Mouse (Mus musculus) embryonic fibroblast, embryonic 13.5 days (primary cell): ENCODE data around the gene Bcat1. TPM values are rescaled to one million over a fixed set of nuclear protein-coding genes. Genes with fewer than 3 reads are reported as not detected.

Experiments
- H3K27ac ChIP-seq: 2 replicates; pipeline ENCODE4 v1.5.1; 2012; ENCODE audit warnings: low read length, control low read depth, inconsistent platforms; ENCODE audit not compliant: insufficient read depth
- H3K4me1 ChIP-seq: 2 replicates; pipeline ENCODE4 v1.6.1; 2011; ENCODE audit warnings: low read length; ENCODE audit not compliant: control insufficient read depth, insufficient read depth
- H3K4me3 ChIP-seq: 2 replicates; pipeline ENCODE4 v1.5.1; 2011; ENCODE audit warnings: mild to moderate bottlenecking, control low read depth, low read length; ENCODE audit not compliant: insufficient read depth
- CTCF ChIP-seq: IDR thresholded peaks from 2 replicates; pipeline ENCODE4 v1.5.1; 2011; ENCODE audit warnings: mild to moderate bottlenecking, control low read depth, low read length, moderate library complexity, borderline replicate concordance; ENCODE audit not compliant: insufficient read depth
- POLR2A ChIP-seq: IDR thresholded peaks from 2 replicates; pipeline ENCODE4 v1.6.1; 2011; ENCODE audit warnings: low read depth, mild to moderate bottlenecking, control low read depth, low read length, moderate library complexity
- polyA plus RNA-seq: library from polyadenylated mRNA; stranded (reverse); fragments of >200 nt; gene quantifications from 2 replicates; pipeline ENCODE4 v1.2.4, GENCODE M21; 2011; ENCODE audit warnings: low read depth; ENCODE audit not compliant: missing spikeins, insufficient read length

Gene Bcat1
- polyA plus RNA-seq, 1 experiment: 166 TPM

DNA sequence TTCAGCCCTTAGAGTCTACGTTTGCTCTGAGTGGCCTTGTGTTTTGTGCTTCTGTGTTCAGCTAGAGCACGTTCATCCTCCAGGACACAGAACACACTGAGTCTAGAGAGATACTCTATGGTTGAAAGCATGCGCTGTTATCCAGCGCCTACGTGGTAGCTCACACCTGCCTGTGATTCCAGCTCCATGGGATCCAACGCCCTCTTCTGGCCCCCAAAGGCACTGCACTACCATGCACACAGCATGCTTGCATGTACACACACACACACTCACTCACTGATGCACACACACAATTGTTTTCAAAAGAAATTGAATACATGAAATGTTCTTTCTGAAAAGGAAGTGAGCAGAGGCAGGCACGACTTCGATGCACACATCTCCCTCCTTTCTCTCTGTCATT lies 112.8 kb downstream of the Bcat1 start:
- H3K27ac ChIP-seq: no peak overlapping the region
- H3K4me1 ChIP-seq: no peaks in the 10 kb centered on the region
- TF ChIP-seq CTCF (no peak), POLR2A (no peak)
- no peak overlapping the region for H3K4me3 ChIP-seq

- H3K27ac ChIP-seq: no peak overlapping the region
- H3K4me1 ChIP-seq: no peaks in the 10 kb centered on the region
- TF ChIP-seq POLR2A (no peak), CTCF (no peak)
- H3K4me3 ChIP-seq: no peak overlapping the region
Observed at GRCm38 (mm10) chr6:144962013-144962354, 114.0 kb downstream of the Bcat1 start.

- Histone ChIP-seq H3K27ac (no peak overlapping the region), H3K4me1 (no peaks in the 10 kb centered on the region), H3K4me3 (no peak overlapping the region)
- no peak for TF ChIP-seq POLR2A
- TF ChIP-seq CTCF: no peak
Observed at GRCm38 (mm10) chr6:144961253-144962012, 114.6 kb downstream of the Bcat1 start.

- Histone ChIP-seq H3K27ac (no peak overlapping the region), H3K4me3 (no peak overlapping the region), H3K4me1 (no peaks in the 10 kb centered on the region)
- TF ChIP-seq POLR2A (no peak), CTCF (no peak)
Observed at GRCm38 (mm10) chr6:144955887-144956547, 120.0 kb downstream of the Bcat1 start.

DNA sequence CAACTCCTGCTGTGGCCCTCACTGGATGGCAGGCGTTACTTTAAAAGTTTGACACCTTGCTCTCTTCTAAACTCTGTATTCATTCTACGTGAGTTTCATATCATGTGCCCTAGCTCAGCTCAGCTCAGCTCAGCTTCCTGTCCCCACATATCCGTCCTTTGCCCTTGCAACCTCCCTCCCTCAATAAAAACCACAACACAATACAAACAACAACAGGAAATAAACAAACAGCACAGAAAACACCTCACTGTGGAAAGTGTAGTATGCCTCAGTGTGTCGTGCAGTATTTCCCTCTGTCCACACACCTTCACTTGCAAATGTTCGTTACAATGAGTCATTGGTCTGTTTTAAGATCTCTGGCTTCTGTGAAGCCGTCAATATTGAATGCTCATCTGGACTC lies 123.1 kb downstream of the Bcat1 start:
- H3K4me1 ChIP-seq: no peaks in the 10 kb centered on the region
- H3K4me3 ChIP-seq: no peak overlapping the region
- no peak for TF ChIP-seq POLR2A
- TF ChIP-seq CTCF: no peak
- H3K27ac ChIP-seq: no peak overlapping the region

- no peak overlapping the region for H3K4me3 ChIP-seq
- TF ChIP-seq POLR2A (no peak), CTCF (no peak)
- no peak overlapping the region for H3K27ac ChIP-seq
- no peaks in the 10 kb centered on the region for H3K4me1 ChIP-seq
Observed at GRCm38 (mm10) chr6:144944435-144945365, 131.3 kb downstream of the Bcat1 start.

Other genes with a start within 250 kb of the Bcat1 start
- gene Lrmp, start 39.5 kb upstream of the Bcat1 start, polyA plus RNA-seq: 0.72 TPM in 1 of 2 replicates, not detected in the other
- gene Casc1, start 134.8 kb upstream of the Bcat1 start, polyA plus RNA-seq: 0.99 and 1.1 TPM in 2 replicates
- gene Etfrf1, start 134.9 kb upstream of the Bcat1 start, polyA plus RNA-seq: 32.4 and 38.4 TPM in 2 replicates
- gene Kras, start 174.1 kb upstream of the Bcat1 start, polyA plus RNA-seq: 85.4 and 97.1 TPM in 2 replicates